Mouse (Mus musculus) right cerebral cortex, adult 2 months (tissue): ENCODE measurements at regions not wholly inside any gene's neighbourhood (a gene's known extent, or its start where the extent isn't known, plus 50 kb on each side); places are given as distances from the start of the nearest gene placed in this dataset.
"Not testable (repeated sequence)": the region's sequence is repeated elsewhere in the genome, so short reads cannot be mapped to it uniquely, and the experiment has no call there.

ENCODE experiments used
- DNase-seq, 2 experiments: peaks; one replicate each; pipeline ENCODE4 v3.0.0; 2021 to 2022; ENCODE audit warnings: low spot score in 2 of 2

DNA sequence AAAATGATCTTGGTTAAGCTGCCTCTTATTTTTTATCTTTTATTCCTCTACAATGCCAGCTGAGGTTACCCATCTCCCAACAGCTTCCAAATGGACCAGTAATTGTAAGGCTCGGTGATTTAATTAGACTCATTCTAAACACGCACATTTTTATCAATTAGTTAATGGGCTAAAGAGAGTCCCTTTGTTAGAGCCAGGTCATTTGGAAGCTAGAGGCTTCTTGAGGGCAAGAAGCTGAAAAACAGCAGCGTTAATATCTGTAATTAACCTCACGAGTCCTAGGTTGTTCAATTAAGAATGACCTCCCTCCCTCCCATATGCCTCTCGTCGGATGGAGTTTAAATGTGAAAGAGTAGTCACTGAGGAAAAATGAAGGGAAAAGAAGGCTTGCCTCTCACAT is 66.5 kb downstream of the Otx2 start:
- no peak for DNase-seq

DNA sequence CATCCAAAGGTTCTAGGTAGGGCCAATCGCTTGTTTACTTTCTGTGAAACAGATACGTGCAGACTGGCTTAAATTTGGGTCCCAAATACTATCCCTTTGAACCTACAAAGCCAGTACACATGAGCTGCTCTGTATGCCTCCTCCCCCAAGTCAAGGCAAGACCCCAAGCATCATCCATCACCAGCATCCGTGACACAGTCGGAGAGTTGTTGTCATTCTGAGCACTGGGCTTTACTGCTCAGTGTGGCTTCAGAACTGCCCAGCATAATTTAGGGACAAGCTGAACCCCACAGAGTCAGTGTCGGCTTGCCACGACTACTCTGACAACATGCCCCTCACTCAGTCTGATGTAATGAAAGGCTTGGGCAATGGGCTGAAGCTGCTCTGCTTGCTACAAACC is 70.1 kb downstream of the Otx2 start:
- DNase-seq: no peak

DNA sequence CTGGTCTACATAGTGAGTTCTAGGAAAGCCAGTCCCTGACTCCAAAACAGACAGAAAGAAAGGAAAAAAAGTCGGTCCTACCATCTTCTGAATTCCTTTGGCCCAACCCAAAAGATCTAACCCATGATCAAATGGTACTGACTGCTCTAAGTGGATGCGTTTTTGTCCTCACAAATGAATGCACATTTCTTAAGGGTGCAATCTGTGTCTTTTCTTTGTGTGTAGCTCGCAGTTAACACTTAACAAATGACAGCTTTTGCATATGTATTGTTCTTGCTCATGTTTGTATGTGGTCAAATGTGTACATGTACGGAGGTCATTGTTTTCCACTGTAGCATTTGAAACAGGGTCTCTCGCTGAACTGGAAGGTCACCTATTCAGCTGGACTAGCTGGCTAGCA is 79.3 kb downstream of the Otx2 start:
- DNase-seq: no peak

DNA sequence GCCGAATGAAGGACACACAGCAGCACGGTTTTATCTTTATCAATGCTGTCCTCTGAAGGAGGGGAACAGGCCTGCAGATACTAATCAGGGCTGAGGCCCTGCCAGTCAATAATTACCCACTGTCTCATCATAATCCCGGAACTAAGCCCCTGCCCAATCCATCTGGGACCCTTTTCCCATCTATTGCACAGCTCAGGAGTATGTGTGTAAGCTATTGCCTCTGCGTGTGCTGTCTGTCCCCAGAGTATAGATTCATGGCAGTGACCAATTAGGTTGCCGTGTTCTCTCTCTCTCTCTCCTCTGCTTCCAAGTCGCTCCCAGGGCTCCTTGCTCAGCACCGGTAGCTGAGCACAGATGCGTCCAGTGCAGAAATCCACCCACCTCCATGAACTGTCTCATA is 80.3 kb downstream of the Otx2 start:
- no peak for DNase-seq

DNA sequence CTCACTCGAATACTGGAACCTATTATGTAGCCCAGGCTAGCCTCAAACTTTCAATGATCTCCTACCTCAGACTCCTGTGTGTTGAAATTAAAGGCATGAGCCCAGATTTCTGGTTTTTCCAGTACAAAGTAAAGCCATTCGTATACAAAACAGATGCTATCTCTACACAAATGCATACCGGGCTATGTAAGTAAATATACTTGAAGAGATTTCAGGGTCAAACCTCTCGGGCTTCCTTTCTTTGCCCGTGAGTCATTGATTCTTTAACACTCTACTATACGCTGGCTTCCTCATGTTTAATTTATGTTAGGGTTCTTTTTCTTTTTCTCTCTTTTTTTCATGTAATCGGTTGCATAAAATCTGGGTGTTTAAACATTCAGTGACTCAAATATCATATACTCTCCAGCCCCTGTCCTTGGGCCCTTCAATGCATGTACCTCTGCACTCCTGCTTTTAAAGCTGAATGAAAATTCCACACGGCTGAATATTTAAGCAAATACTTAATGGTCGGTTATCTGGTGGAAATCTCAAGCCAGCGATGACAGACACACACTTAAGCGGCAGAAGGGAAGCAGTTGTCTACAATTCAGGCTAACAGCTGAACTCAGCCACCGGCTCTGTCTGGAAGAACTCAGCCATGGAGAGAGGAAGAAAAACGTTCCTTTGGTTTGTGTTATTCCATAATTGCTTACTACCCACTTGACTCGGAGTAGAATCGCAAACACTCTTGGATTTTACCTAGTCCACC is 82.0 kb downstream of the Otx2 start:
- DNase-seq: no peak

DNA sequence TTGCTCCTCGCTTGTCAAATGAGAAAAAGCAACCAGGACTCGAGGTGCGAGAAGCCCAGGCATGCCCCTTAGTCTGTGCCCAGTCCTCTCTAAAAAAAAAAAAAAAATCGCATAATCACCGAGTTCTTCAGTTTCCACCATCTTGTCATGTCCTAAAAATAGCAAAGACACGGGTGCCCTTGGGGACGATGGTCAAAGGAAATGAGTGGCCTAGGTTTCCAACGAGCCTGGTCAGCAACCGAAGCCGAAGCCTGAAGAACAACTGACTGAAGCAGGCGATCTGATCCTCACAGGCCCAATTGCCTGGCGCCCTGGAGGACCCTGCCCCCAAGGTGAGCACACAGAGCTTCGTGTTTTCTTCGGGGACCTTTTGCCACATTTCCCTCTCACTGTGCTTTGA is 83.2 kb downstream of the Otx2 start:
- DNase-seq: no peak

DNA sequence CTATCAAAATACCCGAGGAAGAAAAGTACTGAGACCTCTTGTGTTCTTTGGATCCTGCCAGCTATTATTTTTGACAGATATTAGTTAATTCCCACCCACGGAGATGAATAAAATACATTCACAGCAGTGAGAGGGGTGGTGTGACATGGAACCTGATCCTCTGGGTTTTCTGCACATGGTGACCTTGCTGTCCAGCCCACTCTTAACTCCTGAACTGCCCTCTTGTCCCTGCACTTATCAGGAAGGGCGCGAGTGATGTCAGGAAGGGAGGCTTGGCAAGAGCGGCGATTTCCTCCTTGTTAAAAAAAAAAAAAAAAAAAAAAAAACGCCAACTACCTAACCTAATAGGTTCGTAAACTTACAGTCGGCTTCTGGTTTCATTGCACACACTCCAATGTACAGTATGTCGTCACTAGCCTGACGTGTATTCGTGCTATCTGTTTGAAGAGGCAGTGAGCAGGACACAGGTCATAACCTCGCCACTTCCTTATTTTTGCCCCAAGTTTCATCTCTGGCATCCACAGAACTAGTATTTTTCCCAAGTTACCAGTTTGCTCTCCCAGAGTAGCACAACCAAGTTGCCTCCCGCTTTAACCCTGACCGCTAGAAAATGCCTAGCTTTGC is 83.8 kb downstream of the Otx2 start:
- no peak for DNase-seq

DNA sequence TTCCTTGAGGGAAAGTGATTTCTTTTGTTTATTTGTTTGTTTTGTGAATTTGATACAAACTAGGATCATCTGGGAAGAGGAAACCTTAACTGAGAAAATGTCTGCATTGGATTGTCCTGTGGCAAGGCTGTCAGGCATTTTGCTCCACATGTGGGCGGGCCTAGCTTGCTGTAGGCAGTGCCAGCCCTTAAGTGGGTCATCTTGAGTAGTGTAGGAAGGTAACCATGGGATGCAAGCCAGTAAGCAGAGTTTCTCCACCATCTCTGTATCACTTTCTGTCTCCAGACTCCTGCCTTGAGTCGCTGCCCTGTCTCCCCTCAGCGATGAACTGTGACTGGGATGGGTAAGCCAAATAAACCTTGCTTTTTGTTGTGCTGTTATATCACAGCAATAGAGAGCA is 87.8 kb downstream of the Otx2 start:
- DNase-seq: peak in 1 of 2 experiments; percentile 6

DNA sequence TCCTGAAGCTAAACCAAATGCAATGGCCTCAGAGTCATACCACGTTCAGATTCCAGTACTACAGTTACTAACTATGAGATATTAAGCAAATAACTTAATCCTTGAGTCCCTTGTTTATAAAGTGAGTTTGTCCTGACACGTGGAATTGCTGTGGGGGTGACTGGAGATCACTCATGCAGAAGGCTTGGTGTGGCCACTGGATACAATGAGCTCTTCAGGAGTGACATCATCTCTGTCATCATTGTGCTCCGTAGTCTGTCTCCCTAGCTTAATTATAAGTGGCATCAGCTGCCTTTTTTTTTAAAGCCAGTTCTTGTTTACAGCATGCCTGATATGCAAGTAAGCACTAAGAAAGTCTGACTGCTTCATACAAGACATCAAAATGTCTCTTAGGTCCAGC is 89.0 kb downstream of the Otx2 start:
- DNase-seq: no peak

DNA sequence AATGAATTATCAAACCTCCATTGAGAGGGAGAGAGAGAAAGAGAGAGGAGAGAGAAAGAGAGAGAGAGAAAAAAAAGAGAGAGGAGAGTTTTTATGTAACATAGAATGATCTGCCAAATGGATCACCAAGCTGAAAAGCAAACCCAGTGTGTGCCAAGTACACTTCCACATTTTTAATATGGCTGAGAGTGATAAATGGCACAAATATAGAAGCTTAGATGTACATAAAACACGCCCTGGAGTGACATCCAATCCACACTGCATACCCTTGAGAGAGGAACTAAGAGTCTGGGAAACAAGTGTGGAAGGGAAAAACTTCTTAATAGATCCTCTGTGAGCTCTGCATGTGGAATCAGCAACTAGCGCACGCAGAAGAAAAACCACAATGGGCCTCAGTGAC is 90.1 kb downstream of the Otx2 start:
- no peak for DNase-seq

DNA sequence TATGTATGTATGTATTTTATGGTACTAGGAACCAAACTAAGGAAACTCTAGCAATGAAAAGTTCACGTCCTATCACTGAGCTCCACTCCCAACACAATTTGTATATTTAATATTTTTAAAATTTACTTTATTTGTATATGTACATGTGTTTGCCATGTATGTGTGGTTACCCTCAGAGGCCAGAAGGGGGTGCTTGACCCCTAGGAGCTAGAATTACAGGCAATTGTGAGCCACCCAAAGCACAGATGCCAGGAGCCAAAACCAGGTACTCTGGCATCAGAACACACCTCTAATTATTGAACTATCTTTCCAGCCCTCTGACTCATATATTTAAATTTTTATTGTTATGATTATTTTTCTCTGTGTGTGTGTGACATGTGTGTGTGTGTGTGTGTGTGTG is 91.5 kb downstream of the Otx2 start:
- no peak for DNase-seq

DNA sequence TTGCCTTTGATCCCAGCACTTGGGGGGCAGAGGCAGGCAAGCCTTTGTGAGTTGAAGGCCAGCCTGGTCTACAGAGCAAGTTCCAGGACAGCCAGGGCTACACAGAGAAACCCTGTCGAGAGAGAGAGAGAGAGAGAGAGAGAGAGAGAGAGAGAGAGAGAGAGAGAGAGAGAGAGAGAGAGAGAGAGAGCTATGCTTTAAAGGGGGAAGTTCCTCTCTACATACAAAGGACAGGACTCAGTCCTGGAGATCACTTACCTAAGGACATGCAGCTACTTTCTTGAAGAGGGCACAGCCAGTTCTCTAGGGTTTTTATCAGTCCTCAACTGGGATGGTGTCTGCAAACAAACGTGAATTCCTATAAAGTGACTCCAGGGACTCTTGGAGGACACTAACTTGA is 92.3 kb downstream of the Otx2 start:
- not testable (repeated sequence) for DNase-seq

DNA sequence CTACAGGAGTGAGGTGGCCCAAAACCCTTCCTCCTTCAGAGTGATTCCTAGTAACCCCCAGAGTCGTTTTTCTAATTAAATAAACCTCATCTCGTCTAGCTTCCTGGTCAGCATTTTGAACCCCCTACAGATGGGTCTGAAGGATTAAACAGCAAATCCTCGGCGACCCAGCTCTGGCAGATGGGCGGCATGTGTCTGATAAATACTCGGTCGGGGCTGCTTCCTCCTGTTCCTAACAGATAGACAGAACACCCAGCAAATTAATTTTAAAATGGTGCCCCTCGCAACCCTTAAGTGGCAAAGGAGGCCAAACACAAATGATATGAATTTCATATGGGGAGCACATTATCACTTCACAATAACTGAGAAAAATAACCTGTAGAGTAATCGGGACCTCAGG is 93.2 kb downstream of the Otx2 start:
- no peak for DNase-seq

DNA sequence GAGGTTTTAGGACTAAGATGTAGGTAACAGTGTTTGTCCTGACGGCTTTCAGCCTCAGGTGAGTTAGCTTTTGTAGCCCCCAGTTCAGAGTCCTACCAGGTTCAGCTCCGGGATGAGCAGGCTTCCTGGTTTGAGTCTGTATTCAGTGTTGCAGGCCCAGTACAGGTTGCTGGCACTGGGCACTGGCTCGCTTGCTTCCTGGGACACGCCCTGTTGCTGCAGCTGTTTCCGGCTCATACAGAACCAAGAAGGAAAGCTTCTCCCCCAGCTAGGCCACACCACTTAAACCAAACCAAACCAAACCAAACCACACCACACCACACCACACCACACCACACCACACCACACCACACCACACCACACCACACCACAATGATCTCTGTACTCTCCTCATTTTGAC is 93.6 kb downstream of the Otx2 start:
- DNase-seq: no peak
